Mouse (Mus musculus) skeletal muscle tissue, postnatal 0 days (tissue): ENCODE data around the gene Rabep2. TPM values are rescaled to one million over a fixed set of nuclear protein-coding genes. Genes with fewer than 3 reads are reported as not detected.

Experiments
- polyA plus RNA-seq: library from polyadenylated mRNA; unstranded; fragments of >200 nt; fragmentation: Nextera tagmentation; extraction: Ambion mirVana; gene quantifications from 2 replicates; pipeline ENCODE4 v1.2.1, GENCODE M21; 2015

The Rabep2 gene
- polyA plus RNA-seq = 59.8 and 76.2 TPM in 2 replicates

GRCm38 (mm10) chr7:126428631-126429502, at the start of gene Rabep2:
Gene Rabep2, plus strand, starts transcription at chr7:126428759.

GRCm38 (mm10) chr7:126396298-126397119, 32.0 kb upstream of the Rabep2 start, which contains the start of gene Nfatc2ip:
Gene Nfatc2ip, minus strand, starts transcription at chr7:126396737.

DNA sequence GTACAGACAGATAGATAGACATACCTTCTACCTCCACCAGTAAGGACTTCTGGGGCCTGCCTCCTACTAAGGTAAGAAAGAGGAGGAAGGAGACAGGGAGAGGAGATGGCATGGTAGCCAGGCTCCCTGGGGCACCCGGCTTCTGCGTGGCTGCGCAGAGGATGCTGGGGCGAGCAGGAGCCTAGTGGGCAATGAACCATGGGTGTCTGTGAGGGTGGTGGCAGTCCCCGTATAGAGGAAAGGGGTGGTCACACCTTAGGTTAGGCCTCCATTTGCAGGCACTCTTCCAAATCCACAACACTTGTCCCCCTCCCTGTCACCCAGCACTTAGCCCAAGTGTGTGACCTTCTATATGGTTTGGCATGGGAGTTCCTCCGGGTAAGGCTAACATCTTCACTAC, 13.8 kb upstream of the Rabep2 start, which contains the start of gene Cd19:
Cd19 (minus strand) TSS at position 165 of the 400 bp plus-strand sequence.

DNA sequence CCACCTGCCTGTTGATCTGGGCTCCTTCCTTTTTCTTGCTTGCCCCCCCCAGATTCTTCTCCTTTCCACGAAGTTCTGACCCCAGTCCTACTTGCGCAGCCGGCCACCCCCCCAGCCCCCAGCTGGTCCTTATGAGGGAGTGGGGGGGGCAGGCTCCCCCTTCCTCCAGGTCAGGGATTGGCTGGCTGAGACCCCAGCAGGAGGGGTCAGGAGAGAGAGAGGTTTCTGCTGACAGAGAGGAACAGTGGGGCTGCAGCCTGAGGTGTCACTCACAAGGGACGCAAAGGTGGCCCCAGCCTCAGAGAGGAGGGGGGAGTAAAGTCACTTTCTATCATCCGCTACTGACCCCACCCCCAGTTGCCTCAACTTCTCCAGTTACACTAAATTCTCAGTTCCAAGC, 34.4 kb downstream of the Rabep2 start, which contains the start of gene Atp2a1:
Atp2a1 (minus strand) TSS at position 105 of the 400 bp plus-strand sequence.

GRCm38 (mm10) chr7:126474993-126475581, 46.5 kb downstream of the Rabep2 start, which contains the start of gene Sh2b1:
Gene Sh2b1, minus strand, starts transcription at chr7:126475424.

DNA sequence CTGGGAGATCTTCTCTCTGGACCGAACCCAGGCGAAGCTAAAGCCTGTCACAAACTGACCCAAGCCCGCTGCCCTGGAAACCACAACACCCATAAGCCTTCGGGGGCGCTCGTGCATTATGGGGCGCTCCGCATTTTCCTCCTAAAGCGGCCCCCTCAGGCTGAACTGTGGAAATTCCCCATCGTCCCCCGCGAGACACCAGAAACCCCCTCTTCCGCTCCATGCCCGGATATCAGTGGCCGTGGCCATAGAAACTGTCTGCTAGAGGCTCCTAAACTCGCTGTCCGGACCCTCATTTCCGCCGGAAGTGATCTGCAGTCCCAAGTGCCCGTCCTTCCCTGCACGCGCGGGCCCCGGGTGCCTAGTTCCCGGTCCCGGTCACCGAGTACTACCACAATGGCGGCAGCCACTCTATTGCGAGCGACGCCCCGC, 58.5 kb downstream of the Rabep2 start, which contains the start of gene Tufm:
Tufm (plus strand) TSS at position 310 of the 432 bp plus-strand sequence.

Other genes starting within 250 kb of the Rabep2 start
- gene Xpo6, start 228.3 kb upstream of the Rabep2 start, polyA plus RNA-seq = 16.2 and 17.3 TPM in 2 replicates
- gene Sbk1, start 156.1 kb upstream of the Rabep2 start, polyA plus RNA-seq = 14.2 and 17.3 TPM in 2 replicates
- 1.6 and 1.7 TPM in 2 replicates for gene Lat, start 59.2 kb upstream of the Rabep2 start, polyA plus RNA-seq
- gene Spns1, start 51.3 kb upstream of the Rabep2 start, polyA plus RNA-seq = 27.8 and 28.4 TPM in 2 replicates
- 0.65 and 0.72 TPM in 2 replicates for gene Nfatc2ip, start 32.0 kb upstream of the Rabep2 start, polyA plus RNA-seq
- 0.17 and 0.21 TPM in 2 replicates for gene Cd19, start 13.9 kb upstream of the Rabep2 start, polyA plus RNA-seq
- 6,071 and 7,311 TPM in 2 replicates for gene Atp2a1, start 34.3 kb downstream of the Rabep2 start, polyA plus RNA-seq
- 39.5 and 42.1 TPM in 2 replicates for gene Sh2b1, start 46.7 kb downstream of the Rabep2 start, polyA plus RNA-seq
- 120 and 126 TPM in 2 replicates for gene Tufm, start 58.6 kb downstream of the Rabep2 start, polyA plus RNA-seq
- gene Atxn2l, start 74.7 kb downstream of the Rabep2 start, polyA plus RNA-seq = 17.2 and 18.9 TPM in 2 replicates
- 125 and 130 TPM in 2 replicates for gene Eif3c, start 137.7 kb downstream of the Rabep2 start, polyA plus RNA-seq
- gene Apobr, start 156.2 kb downstream of the Rabep2 start, polyA plus RNA-seq = 0.72 and 1.1 TPM in 2 replicates
- gene Cln3, start 157.1 kb downstream of the Rabep2 start, polyA plus RNA-seq = 11.5 and 16.2 TPM in 2 replicates
- not detected in 2 replicates for gene Il27, start 166.2 kb downstream of the Rabep2 start, polyA plus RNA-seq
- gene Nupr1, start 202.1 kb downstream of the Rabep2 start, polyA plus RNA-seq = 28.9 and 66.2 TPM in 2 replicates
- gene Sgf29, start 220.6 kb downstream of the Rabep2 start, polyA plus RNA-seq = 17.4 and 21.8 TPM in 2 replicates
- 27.9 and 56.4 TPM in 2 replicates for gene Sult1a1, start 247.7 kb downstream of the Rabep2 start, polyA plus RNA-seq